Mouse (Mus musculus): ENCODE results near the gene Melk. TPM values are rescaled to one million over a fixed set of nuclear protein-coding genes. Genes with fewer than 3 reads are reported as not detected.
A peak's percentile ranks its signal among the peaks of the same experiment; 100 is the strongest.

The Melk gene
- not detected in 2 replicates for polyA plus RNA-seq (2012; ENCODE audit: insufficient read depth, insufficient read length, missing spikeins)

DNA sequence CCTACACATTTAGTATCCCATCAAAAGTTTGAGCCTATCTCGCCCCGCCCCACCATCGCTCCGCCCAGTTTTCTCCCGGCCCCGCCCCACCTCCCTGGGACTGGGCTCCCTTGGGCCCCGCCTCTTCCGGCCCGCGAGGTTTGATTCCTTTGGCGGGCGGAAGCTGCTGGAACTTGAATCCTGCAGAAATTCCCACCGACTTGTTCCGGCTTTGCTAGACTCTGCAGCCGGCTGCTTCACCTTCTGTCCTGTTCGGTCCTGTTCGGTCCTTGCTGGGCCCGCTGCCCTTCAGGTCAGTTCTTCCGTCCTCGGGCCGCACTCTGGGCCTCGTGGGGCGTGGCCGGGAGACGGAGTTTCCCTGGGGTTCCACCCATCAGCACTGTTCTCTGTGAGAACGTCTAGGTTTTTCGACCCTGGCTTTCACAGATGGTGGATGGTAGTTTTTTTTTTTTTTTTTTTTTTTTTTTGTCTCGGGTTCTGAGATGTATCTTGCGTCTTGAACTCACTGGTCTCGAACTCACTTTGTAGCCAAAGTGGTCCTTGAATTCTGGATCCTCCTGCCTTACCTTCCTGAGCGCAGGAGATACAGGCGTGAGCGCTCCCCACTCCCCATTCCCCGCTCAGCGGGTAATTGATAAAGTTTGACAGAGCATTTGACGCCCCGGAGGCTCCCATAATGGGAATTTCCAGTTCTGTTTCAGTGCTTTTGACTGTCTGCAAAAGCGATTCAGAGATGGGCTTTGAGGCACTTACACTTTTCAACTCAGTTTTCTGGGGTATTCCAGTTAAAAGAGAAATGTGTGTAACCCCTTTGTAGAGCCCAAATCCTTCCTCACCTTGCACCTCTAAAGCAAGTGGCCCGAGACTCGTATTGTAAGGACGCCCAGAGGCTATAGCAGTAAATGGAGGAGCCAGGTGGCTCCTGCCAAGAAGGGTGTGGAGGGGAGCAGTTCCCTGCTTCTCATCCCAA, at the start of gene Melk:
Melk (plus strand) TSS at position 96 of the 970 bp plus-strand sequence.
- H3K4me3 ChIP-seq (ENCODE audit: insufficient read depth, low read depth, low read length) = peak within 1 kb of the TSS; percentile 88
- no peaks in the 10 kb centered on the region for H3K4me1 ChIP-seq (ENCODE audit: control insufficient read depth, insufficient read depth, insufficient read length, low read length)
- H3K27ac ChIP-seq (replicated peaks; ENCODE audit: low read depth, low read length) = no peak within 1 kb of the TSS

DNA sequence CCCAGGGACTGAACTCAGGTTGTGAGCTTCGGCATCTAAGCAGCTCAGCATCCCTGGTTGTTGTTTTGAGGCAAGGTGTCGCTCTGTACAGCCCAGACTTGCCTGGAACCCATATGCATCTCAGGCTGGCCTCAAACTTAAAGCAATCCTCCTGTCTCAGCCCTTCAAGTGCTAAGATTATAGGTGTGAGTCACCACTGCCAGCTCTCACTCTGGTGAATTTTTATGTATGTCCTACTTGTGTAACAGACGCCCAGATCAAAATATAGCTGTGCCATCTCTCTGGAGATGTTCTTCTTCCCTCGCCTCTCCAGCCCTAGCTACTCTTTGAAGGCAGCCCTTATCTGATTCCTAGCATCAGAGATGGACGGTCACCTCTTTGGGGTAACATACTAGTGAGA, 49.2 kb upstream of the Melk start:
- H3K4me1 ChIP-seq (ENCODE audit: control insufficient read depth, insufficient read depth, insufficient read length, low read length) = no peaks in the 10 kb centered on the region
- no peak overlapping the region for H3K27ac ChIP-seq (replicated peaks; ENCODE audit: low read depth, low read length)
- H3K4me3 ChIP-seq (ENCODE audit: insufficient read depth, low read depth, low read length) = no peak overlapping the region

DNA sequence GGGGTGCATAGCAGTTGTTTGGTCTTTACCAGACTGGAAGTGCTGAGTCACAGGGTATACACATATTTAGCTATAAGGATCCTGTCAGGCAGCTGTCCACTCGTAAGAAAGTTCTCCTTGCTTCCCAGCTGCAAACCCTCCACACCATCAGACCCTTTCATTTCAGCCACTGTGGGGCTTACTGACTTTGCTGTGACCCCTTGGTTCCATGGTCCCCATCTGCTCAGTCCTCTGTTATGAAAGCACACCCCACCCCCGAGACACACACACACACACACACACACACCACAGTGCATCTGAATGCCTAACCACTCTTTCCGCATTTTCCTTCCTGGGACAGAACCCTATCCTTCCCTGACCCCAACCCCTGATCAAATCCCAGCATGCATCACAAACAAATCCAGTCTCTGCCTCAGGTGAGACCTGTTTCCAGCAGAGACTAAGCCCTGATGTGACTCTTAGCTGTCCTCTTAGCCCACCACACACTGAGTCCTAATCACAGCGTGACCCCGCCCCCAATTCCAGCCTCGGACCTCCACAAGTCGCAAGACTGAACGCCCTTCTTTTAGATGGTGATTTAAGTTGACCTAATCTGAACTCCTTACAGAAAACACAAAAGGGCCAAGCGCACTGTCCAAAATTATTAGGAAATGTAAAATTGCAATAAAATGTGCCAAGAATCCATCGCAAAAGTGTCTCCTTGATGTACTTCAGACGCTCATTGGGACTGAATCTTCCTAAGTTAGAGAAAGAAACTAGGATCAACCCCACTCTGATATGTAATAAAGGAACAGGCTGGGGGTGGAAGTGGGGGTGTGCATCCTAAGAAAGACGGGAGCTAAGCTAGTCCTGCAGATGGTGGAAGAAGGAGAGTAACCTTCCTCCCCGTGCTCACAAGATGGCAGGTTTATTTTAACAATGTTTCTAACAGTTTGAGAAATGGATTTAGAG, 48.4 kb upstream of the Melk start:
- Histone ChIP-seq H3K27ac (replicated peaks; ENCODE audit: low read depth, low read length) (no peak overlapping the region), H3K4me3 (ENCODE audit: insufficient read depth, low read depth, low read length) (no peak overlapping the region), H3K4me1 (ENCODE audit: control insufficient read depth, insufficient read depth, insufficient read length, low read length) (no peaks in the 10 kb centered on the region)

DNA sequence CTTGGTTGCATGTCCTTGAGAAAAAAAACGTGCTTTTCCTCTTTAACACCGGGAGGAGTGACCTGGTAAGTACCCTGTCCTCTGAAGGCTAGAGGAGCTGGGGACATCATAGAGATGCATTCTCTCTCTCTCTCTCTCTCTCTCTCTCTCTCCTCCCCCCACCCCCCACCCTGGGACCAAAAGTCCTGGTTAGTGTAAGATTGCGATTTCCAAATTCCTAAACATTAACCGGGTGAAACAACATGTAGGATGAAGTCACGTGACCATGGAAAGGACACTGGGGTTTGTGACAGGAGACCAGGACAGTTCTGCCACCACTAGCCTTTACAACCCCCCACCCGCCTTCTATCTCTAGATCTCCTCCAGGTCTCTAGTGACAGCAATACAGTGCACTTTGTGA, 47.5 kb upstream of the Melk start:
- Histone ChIP-seq H3K4me3 (ENCODE audit: insufficient read depth, low read depth, low read length) (no peak overlapping the region), H3K27ac (replicated peaks; ENCODE audit: low read depth, low read length) (no peak overlapping the region), H3K4me1 (ENCODE audit: control insufficient read depth, insufficient read depth, insufficient read length, low read length) (no peaks in the 10 kb centered on the region)

DNA sequence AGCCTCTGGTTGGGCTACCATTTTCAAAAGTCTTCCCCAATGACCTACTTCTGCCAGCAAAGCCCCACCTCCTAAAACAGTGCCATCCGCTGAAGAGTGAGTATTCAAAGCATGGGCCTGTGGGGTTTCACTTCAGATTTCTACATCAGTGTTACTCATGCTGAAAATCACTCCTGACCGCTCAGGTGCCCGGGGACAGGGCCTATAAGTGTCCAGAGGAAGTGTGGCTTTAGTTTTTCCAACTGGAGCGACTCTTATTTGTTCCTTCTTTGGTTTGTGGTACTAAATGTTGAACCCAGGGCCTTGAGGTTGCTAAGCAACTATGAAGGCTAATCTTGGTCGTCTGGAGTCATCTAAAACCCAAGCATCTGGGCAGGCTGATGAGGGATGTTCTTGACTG, 46.1 kb upstream of the Melk start:
- H3K4me3 ChIP-seq (ENCODE audit: insufficient read depth, low read depth, low read length) = no peak overlapping the region
- H3K27ac ChIP-seq (replicated peaks; ENCODE audit: low read depth, low read length) = no peak overlapping the region
- H3K4me1 ChIP-seq (ENCODE audit: control insufficient read depth, insufficient read depth, insufficient read length, low read length) = no peaks in the 10 kb centered on the region

DNA sequence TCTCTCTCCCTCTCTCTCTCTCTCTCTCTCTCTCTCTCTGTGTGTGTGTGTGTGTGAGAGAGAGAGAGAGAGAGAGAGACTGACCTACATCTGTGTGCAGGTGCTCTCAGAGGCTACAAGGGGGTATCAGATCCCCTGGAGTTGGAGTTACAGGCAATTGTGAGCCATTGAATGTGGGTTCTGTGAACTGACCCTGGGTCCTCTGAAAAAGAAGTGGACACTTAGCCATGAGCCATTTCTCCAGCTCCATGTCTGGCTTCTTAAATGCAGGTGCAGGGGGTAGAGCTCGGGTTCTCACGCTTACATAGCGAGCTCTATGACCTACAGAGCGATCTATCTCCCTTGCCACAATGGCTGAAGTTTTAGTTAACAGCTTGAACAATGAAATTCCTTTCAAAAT, 41.5 kb upstream of the Melk start:
- Histone ChIP-seq H3K4me3 (ENCODE audit: insufficient read depth, low read depth, low read length) (no peak overlapping the region), H3K27ac (replicated peaks; ENCODE audit: low read depth, low read length) (no peak overlapping the region), H3K4me1 (ENCODE audit: control insufficient read depth, insufficient read depth, insufficient read length, low read length) (no peaks in the 10 kb centered on the region)

DNA sequence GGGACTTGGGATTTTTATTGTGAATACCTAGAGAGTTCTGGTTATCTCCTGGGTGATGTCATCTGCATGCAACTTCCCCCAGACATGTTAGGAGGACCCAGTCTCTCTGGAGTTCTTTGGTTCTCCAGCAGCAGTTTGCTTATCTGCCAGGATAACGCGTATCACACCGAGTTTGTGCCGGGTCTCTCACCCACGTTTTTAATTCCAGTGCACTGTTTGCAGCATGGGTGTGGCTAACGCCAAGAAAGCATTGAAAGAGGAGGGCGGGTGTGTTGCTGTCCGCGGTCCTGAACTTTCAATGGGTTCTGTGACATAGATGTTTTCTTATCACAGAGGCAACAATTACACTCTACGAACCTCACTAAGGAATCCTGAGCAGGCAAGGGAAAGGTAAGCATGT, 40.4 kb upstream of the Melk start:
- Histone ChIP-seq H3K27ac (replicated peaks; ENCODE audit: low read depth, low read length) (no peak overlapping the region), H3K4me1 (ENCODE audit: control insufficient read depth, insufficient read depth, insufficient read length, low read length) (no peaks in the 10 kb centered on the region), H3K4me3 (ENCODE audit: insufficient read depth, low read depth, low read length) (no peak overlapping the region)

DNA sequence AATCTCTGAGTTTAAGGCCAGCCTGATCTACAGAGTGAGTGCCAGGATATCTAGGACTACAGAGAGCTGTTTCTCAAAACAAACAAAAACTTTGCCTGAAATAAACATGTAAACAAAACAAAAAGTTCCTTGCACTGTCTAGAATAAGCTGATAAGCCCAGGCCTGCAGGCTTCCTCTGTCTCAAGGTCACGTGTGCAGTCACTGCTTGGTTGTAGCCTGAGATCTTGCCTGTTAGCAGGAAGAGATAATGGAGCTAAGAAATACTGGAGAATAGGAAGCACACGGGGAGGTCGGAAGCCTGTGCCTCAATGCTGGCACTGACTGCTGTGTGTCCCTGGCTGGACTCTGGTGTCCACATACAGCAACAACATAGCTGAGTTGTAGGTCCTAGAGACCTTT, 35.2 kb upstream of the Melk start:
- Histone ChIP-seq H3K27ac (replicated peaks; ENCODE audit: low read depth, low read length) (no peak overlapping the region), H3K4me1 (ENCODE audit: control insufficient read depth, insufficient read depth, insufficient read length, low read length) (no peaks in the 10 kb centered on the region), H3K4me3 (ENCODE audit: insufficient read depth, low read depth, low read length) (no peak overlapping the region)

DNA sequence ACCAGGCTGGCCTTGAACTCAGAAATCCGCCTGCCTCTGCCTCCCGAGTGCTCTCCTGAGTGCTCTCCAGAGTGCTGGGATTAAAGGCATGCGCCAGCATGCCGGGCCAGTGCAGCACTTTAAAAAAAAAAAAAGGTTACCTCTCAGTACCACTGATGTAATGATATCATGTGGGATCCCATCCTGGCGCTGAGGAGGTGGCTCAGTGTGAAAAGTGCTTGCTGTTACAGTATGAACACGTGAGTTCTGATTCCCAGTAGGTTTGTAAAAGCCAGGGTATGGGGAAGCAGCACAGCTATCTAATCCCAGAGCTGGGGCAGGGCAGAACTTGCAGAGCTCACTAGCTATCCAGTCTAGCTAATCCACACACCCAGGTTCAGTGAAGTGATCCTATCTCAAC, 33.2 kb upstream of the Melk start:
- H3K4me1 ChIP-seq (ENCODE audit: control insufficient read depth, insufficient read depth, insufficient read length, low read length) = no peaks in the 10 kb centered on the region
- no peak overlapping the region for H3K4me3 ChIP-seq (ENCODE audit: insufficient read depth, low read depth, low read length)
- H3K27ac ChIP-seq (replicated peaks; ENCODE audit: low read depth, low read length) = no peak overlapping the region

DNA sequence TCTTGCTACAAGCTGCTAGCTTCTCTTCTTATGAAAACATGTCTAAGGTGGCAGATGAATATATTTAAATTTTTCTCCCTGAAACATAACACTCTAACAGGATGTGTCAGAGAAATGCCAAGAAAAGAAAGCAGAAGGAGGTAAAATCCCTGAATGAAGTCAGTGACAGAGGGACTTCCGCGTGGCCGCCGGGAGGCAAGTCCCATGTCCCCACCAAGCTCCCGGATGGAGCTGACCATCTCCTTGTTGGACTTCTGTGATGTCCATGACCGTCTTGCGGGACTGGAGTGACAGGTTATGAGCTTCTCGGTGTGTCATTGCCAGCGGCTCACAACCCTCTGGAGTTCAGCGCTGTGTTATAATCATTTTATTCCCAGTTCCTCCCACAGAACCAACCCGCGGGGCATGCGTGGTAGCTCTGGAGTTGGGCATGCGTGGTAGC, 31.3 kb upstream of the Melk start:
- Histone ChIP-seq H3K4me3 (ENCODE audit: insufficient read depth, low read depth, low read length) (no peak overlapping the region), H3K27ac (replicated peaks; ENCODE audit: low read depth, low read length) (no peak overlapping the region), H3K4me1 (ENCODE audit: control insufficient read depth, insufficient read depth, insufficient read length, low read length) (no peaks in the 10 kb centered on the region)

DNA sequence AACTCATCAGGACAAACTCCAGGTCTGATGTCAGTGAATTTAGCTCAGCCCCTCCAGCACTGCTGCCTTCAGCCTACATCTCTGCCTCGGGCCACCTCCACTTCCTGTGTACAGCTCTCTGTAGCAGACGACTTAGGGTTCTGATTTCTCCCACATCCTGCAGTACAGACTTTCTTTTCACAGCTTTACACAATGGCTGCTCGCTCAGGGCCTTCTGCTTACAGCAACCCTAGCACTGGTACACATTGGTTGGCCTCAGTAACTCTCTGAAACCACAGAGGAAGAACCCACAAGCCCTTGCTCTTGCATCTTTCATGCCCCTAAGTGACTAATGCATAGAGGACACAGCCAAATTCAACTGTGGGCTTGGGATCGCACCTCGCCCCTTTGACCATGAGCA, 29.5 kb upstream of the Melk start:
- Histone ChIP-seq H3K4me1 (ENCODE audit: control insufficient read depth, insufficient read depth, insufficient read length, low read length) (no peaks in the 10 kb centered on the region), H3K4me3 (ENCODE audit: insufficient read depth, low read depth, low read length) (no peak overlapping the region)

DNA sequence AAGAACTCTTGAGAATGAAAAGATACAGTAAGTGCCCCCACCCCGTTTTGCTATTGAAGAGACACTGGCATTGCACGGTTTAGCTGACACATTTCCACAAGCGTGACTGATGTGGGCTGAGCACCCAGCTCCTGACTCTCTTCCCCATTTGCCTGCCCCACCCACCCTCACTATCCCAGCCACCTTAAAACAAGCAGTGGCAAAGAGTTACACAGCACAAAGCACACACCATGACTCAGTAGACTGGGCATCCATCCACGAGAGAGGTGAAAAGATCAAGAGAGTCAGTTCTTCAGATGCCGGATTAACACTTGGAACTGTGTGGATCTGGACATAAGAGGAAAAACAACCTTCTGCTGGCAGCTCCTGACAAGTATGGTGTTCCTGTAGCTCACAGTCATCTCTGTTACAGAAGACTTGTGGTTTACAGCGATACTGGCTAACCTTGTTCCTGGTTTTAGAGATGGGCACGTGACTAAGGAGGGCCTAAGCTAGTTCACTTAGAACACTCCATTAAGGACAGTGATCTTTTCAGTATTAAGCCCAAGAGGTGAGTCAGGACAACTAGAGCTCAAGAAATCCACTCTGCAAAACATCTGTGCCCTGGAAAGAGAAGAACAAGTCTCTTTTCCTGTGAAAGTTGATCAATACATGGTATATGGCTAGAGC, 18.9 kb upstream of the Melk start:
- Histone ChIP-seq H3K4me3 (ENCODE audit: insufficient read depth, low read depth, low read length) (no peak overlapping the region), H3K27ac (replicated peaks; ENCODE audit: low read depth, low read length) (no peak overlapping the region), H3K4me1 (ENCODE audit: control insufficient read depth, insufficient read depth, insufficient read length, low read length) (no peaks in the 10 kb centered on the region)

More for the DNA sequence above, 29.5 kb upstream of the Melk start:
- no peak overlapping the region for H3K27ac ChIP-seq (replicated peaks; ENCODE audit: low read depth, low read length)

DNA sequence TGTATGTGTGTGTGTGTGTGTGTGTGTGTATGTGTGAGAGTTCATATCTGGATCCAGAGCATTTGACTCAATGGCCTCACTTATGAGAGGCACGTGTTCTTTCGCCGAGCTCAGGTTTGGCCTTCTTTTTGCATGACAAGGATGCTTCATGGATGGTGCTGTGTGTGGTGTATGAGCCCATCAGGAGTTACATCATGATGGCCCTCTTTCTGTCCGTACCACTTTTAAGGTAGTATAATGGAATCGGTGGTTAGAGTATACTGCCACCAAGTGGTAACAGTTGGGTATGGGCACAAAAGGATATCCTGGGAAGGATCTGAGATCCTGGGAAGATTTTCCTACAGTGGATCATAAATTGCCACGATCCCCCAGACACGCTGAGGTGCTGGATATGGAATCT, 8.1 kb upstream of the Melk start:
- Histone ChIP-seq H3K27ac (replicated peaks; ENCODE audit: low read depth, low read length) (no peak overlapping the region), H3K4me1 (ENCODE audit: control insufficient read depth, insufficient read depth, insufficient read length, low read length) (no peaks in the 10 kb centered on the region)

DNA sequence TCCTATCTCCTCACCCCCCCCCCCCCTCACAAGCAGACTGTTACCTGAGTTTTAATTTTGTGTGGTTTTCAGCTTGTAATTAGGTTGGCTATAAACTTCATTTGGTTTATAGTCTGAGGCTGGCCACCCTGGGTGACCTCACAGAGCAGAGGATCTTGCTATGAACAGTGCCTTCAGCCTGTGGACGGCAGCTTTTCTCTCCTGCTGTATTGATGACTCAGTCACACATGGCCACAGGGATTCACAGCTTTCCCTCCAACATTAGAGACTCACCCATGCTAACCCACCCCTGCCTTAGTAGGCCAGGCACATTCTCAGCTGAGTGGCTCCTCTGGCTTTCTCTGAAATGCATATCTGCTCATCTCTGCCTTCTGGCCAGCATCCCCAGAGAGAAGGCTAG, 4.8 kb upstream of the Melk start:
- no peak overlapping the region for H3K4me3 ChIP-seq (ENCODE audit: insufficient read depth, low read depth, low read length)
- H3K4me1 ChIP-seq (ENCODE audit: control insufficient read depth, insufficient read depth, insufficient read length, low read length) = no peaks in the 10 kb centered on the region
- no peak overlapping the region for H3K27ac ChIP-seq (replicated peaks; ENCODE audit: low read depth, low read length)

More for the DNA sequence above, 8.1 kb upstream of the Melk start:
- no peak overlapping the region for H3K4me3 ChIP-seq (ENCODE audit: insufficient read depth, low read depth, low read length)

DNA sequence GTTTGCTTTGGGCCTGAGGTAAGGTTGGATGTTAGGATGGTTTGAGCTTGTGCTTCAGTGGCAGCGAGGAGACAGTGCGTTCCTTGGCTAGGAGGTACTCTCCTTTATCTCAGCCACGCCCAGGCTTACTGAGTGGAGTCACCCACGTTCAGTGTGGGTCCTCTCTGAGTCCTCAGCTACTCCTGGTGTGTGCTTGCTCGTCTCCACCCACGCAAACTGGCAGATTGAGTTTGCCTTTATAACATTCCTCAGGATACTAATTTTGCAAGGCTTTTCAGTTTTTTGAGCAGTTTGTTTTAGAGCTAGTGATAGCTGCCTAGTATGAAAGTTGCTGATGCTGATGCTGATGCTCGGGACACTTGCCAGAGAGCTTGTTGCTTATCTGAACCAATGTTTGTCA, 5.9 kb downstream of the Melk start:
- Histone ChIP-seq H3K4me1 (ENCODE audit: control insufficient read depth, insufficient read depth, insufficient read length, low read length) (no peaks in the 10 kb centered on the region), H3K27ac (replicated peaks; ENCODE audit: low read depth, low read length) (no peak overlapping the region), H3K4me3 (ENCODE audit: insufficient read depth, low read depth, low read length) (no peak overlapping the region)

All from brown adipose tissue, adult 24 weeks (tissue).